Mouse (Mus musculus) lung, adult 2 months (tissue): ENCODE data around the gene Arid1b.

Source experiments
- CTCF ChIP-seq: fragments of 200-500 bp; IDR thresholded peaks from 2 replicates; pipeline ENCODE4 v1.5.1; 2011; ENCODE audit warnings: mild to moderate bottlenecking, low read length, control low read depth; ENCODE audit not compliant: insufficient read depth
- POLR2A ChIP-seq: fragments of 200-500 bp; IDR thresholded peaks from 2 replicates; pipeline ENCODE4 v1.6.1; 2011; ENCODE audit warnings: low read depth, mild to moderate bottlenecking, control low read depth, low read length, borderline replicate concordance; ENCODE audit errors: extremely low read depth

- TF ChIP-seq CTCF (no peak), POLR2A (no peak)
Measured at GRCm38 (mm10) chr17:5060515-5061084, 66.5 kb downstream of the Arid1b start.
